Mouse (Mus musculus) ES-CJ7 (cell line): ENCODE measurements around the gene Bcas3.

Experiments used
- DNase-seq: peaks from one replicate; pipeline ENCODE4 v3.0.0; 2011; ENCODE audit warnings: low read depth, low spot score

The Bcas3 gene

GRCm38 (mm10) chr11:85792534-85793215 is 439.7 kb downstream of the Bcas3 start:
- no peak for DNase-seq

GRCm38 (mm10) chr11:85799456-85799855 is 446.5 kb downstream of the Bcas3 start:
- DNase-seq, result no peak

- no peak for DNase-seq
Measured at GRCm38 (mm10) chr11:85799856-85800255, 446.9 kb downstream of the Bcas3 start.

- DNase-seq, result no peak
Measured at GRCm38 (mm10) chr11:85800380-85800779, 447.4 kb downstream of the Bcas3 start.

GRCm38 (mm10) chr11:85804048-85804447 is 451.1 kb downstream of the Bcas3 start:
- DNase-seq, result no peak

- no peak for DNase-seq
Measured at GRCm38 (mm10) chr11:85805779-85806178, 452.8 kb downstream of the Bcas3 start.

GRCm38 (mm10) chr11:85807353-85807752 is 454.4 kb downstream of the Bcas3 start:
- DNase-seq, result no peak

- DNase-seq, result no peak
Measured at GRCm38 (mm10) chr11:85811229-85811628, 458.3 kb downstream of the Bcas3 start.

GRCm38 (mm10) chr11:85811676-85812075 is 458.7 kb downstream of the Bcas3 start:
- DNase-seq, result no peak

GRCm38 (mm10) chr11:85812201-85812966 is 459.4 kb downstream of the Bcas3 start:
- no peak for DNase-seq

- DNase-seq, result no peak
Measured at GRCm38 (mm10) chr11:85814678-85815077, 461.7 kb downstream of the Bcas3 start.

GRCm38 (mm10) chr11:85816471-85816870 is 463.5 kb downstream of the Bcas3 start:
- DNase-seq, result no peak

GRCm38 (mm10) chr11:85818401-85818800 is 465.4 kb downstream of the Bcas3 start:
- DNase-seq, result no peak

GRCm38 (mm10) chr11:85820959-85821358 is 468.0 kb downstream of the Bcas3 start:
- DNase-seq, result no peak

- DNase-seq, result no peak
Measured at GRCm38 (mm10) chr11:85821659-85822058, 468.7 kb downstream of the Bcas3 start.

- DNase-seq, result peak; percentile 72
Measured at GRCm38 (mm10) chr11:85823181-85823580, 470.2 kb downstream of the Bcas3 start.

- DNase-seq, result no peak
Measured at GRCm38 (mm10) chr11:85823794-85824193, 470.8 kb downstream of the Bcas3 start.

- DNase-seq, result no peak
Measured at GRCm38 (mm10) chr11:85825031-85825430, 472.1 kb downstream of the Bcas3 start.

- no peak for DNase-seq
Measured at GRCm38 (mm10) chr11:85825823-85826222, 472.9 kb downstream of the Bcas3 start.

- no peak for DNase-seq
Measured at GRCm38 (mm10) chr11:85827342-85827741, 474.4 kb downstream of the Bcas3 start.

GRCm38 (mm10) chr11:85828691-85829519 is 475.9 kb downstream of the Bcas3 start:
- no peak for DNase-seq
